Mouse (Mus musculus) adrenal gland, adult 8-10 months (tissue): Measurements from ENCODE around the gene Cc2d2a. TPM values are rescaled to one million over a fixed set of nuclear protein-coding genes. Genes with fewer than 3 reads are reported as not detected.

Experiments
- DNase-seq: peaks from one replicate; pipeline ENCODE4 v3.0.0; 2022
- total RNA-seq, 4 experiments: library from RNA; stranded (reverse); gene quantifications; 2 replicates each; pipeline ENCODE4 v1.2.4; 2022

Gene Cc2d2a
- total RNA-seq: 10 to 100 TPM; 14.3 to 31.6 (median 23.8) TPM

DNA sequence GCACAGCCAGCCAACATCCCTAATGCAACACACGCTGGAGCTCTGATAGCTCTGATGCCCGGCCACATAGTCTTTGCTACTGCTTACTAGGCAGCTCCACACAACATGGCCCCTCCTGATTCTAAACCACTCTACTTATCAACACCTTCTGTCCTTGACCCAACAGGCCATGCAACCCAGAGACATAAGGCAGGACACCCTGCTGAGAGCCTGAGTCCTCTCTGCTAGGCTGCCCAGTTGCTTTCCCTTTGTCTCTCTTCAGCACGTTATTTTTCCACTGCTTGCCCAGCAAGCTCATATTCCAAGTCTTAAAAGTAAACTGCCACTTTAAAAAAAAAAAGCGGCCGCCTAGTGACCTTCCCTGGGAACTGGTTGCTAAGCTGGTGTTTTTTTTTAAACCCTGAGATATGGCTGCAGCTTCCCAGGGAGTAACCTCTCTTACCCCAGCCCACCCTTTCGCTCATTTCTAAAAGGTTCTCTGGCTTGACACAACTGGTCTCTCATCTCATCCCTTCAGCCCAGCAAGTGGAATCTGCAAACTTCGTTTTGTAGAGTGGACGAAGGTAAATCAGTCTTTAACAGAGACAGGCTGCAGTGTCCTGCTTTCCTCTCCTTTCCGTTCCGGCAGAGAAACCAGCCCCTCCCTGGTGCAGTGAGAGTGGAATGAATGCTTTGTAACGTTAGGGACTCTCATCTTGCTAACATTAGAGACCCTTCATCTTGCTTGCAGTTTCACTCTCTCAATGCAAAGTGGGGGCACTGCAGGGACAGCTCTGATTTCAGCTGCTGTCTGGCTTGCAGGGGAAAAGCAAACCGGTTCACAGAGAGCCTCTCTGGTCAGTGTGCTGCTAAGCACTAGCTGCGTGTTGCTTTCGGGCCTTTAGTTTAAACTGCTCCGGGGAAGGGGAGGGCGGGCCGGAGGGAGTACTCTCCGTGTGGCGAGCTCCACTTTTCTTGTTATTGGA, at the start of gene Cc2d2a:
TSS of gene Cc2d2a (plus strand) at position 350 of the 965 bp plus-strand sequence.
- peak; percentile 22 for DNase-seq

GRCm38 (mm10) chr5:43621575-43622299, 40.4 kb upstream of the Cc2d2a start:
- no peak for DNase-seq

- DNase-seq: no peak
These were observed 36.7 kb upstream of the Cc2d2a start for GRCm38 (mm10) chr5:43625407-43625806.

GRCm38 (mm10) chr5:43634071-43634601, 28.0 kb upstream of the Cc2d2a start:
- DNase-seq: no peak

GRCm38 (mm10) chr5:43634602-43635081, 27.5 kb upstream of the Cc2d2a start:
- no peak for DNase-seq

DNA sequence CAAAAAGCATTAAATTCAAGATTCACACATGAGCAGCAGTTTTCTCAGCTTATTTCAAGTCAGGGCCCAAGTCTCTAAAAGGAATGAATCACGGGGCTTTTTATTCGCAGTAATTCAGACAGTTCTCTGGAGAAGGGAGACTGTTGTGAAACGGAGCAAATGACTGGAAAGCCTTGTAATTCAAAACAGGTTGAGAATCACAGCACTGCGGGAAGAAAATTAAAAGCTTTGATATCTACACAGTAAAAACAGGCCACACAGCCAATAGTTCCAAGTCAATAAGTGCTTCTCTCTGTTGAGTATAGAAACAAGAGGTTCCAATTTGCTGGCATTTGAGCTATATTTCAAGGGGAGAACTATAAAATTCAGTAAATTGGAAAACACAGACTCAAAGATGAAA, 17.1 kb upstream of the Cc2d2a start:
- DNase-seq: no peak

GRCm38 (mm10) chr5:43647098-43647774, 14.9 kb upstream of the Cc2d2a start:
- DNase-seq: no peak

DNA sequence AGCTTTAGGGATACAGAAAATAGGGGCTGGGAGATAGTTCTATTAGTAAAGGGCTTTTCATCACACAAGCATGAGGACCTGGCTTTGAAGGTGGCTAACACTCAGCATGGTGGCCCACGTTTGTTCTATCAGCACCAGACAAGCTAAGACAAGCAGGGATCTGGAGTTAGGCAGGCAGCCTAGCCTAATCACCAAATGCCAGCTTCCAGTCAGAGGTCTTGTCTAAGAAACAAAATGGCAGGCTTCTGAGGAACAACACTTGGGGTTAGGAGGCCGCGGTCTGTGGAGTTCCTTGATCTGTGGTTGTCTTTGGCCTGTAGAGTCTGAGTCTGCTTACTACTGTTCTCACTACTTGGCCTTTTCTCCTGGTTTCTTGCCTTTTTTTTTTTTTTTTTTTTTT, 648 bp upstream of the Cc2d2a start:
- DNase-seq: no peak

DNA sequence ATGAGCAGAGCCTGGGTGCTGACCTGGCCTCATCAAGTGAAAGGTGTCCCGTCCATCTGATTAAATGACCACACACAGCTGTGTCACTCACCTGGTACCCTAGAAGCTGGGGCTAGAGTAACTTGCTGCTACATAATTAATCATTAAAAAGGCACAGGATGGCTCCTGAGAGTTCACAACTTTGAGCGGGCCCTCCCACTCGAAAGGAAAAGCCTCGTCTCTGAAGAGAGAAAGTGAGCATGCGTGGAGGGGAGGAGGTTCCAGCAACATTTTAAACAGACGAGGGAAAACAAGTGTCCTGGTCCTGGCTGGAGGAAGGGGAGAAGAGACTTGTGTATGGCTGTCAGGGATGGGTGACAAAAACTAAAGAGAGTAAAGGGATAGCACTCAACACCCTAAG, 1.4 kb downstream of the Cc2d2a start:
- DNase-seq: no peak

DNA sequence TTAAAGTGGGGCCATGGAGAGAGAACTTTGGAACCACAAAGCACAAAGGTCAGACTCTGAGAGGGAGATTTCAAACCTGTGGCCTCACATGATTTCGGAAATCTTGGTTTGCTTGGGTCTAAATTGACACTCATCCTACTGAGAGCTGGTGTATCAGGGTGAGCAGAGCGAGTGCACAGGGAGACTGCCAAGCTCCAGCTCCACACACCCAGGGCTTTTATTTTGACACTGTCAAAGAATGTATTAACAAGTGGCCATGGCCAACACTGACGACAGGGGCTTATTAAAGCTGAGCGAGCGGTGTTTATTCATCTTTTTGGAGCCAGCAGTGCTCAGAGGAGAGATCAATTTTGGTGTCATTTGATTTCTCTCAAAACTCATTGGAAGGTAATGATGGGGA, 3.0 kb downstream of the Cc2d2a start:
- DNase-seq: no peak

DNA sequence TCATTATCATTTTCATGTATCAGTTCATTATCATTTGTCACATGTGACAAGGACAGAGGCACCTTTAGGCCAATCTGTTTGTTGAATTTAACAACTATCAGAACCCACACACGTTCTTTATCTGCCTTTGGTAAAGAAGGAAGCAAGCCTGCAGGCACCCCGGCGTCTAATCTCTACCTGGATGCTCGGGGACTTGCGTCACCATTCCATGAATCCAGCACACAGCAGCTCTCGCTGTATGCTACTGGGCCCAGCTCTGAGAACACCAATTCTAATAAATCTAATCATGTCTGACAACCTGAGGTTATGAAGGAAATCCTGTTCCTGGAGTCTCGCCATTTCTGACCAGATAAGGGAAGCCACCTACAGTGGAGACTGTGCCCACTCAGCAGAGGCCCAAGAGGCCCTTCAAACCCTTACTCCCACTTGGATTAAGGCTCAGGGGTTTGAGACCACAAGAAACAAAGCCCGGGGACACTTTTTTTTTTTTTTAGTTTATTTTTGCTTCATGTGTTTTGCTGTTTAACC, 7.0 kb downstream of the Cc2d2a start:
- peak; percentile 23 for DNase-seq

- DNase-seq: peak; percentile 67
These were observed 10.2 kb downstream of the Cc2d2a start for GRCm38 (mm10) chr5:43672177-43672911.

GRCm38 (mm10) chr5:43673083-43673482, 10.9 kb downstream of the Cc2d2a start:
- no peak for DNase-seq

GRCm38 (mm10) chr5:43685466-43685865, 23.3 kb downstream of the Cc2d2a start:
- no peak for DNase-seq

- DNase-seq: no peak
These were observed 30.3 kb downstream of the Cc2d2a start for GRCm38 (mm10) chr5:43692489-43692888.

DNA sequence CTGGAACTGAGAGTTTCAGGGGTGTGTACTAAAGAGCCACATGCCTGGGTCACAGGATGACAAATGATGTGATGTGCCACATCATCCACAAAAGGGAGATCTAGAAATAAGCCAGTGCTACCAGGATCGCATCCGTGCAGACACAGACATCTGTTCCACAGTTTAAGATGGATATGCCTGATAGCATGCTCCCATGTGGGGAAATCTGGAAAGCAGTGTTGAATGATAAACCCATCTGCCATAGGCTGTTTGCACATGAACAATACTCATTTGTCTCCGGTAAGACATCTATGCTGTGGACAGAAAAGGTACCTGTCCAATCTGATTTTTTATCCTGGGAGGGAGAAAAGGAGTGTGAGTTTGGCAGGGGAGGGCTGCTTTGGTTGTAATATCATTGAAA, 35.0 kb downstream of the Cc2d2a start:
- no peak for DNase-seq

- no peak for DNase-seq
These were observed 37.1 kb downstream of the Cc2d2a start for GRCm38 (mm10) chr5:43699240-43699639.

DNA sequence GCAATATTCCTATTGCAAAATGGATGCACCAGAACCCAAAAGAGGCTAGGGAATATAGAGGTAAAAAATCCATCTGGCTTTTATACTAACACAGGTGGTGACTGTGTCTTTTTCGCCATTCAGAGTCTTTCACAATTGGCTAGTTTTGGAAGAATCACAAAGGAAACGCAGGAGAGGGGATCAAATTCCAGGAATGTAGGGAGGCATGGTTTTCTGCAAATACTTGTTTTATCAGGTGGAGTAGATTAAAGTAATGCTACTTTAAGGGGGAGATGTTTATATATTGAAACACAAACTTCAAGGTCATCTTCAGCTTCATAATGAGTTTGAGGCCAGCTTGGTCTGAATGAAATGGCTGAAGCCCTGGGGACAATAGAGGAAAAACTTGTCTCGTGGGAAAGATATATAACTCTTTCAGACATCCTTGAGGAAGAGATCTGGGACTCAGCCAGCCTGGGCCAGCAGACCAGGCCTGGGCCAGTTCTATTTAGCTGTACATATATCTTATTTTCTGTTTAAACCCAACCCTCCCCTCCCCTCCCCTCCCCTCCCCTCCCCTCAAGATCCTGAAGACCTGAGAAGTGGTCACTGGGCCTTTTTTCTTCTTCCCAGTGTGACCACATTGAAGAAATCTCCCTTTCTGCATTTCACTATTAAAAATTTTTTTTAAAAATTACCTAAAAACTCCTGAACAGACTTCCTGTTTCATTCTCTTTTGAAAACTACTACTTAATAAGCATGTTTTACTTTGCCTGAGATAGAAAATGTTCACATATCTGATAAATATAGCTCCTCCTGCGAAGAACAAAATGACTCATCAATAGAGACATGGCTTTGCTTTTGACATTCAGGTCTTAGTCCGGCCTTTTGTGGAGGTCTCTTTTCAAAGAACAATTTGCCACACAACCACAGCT, 59.6 kb downstream of the Cc2d2a start:
- no peak for DNase-seq

DNA sequence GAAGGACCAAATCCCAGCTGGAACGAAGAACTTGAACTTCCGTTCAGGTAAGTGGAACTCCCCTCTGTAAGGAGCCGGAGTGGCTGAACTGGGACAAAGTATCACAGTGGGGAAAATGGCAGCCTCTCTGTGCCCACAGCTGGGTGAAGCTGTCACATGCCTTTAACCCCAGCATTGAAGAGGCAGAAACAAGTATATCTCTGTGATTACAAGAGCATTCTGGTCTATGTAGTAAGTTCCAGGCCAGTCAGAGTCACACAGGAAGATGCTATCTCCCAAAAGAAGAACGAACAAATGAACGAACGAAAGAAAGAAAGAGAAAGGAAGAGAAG, 60.3 kb downstream of the Cc2d2a start:
- no peak for DNase-seq

DNA sequence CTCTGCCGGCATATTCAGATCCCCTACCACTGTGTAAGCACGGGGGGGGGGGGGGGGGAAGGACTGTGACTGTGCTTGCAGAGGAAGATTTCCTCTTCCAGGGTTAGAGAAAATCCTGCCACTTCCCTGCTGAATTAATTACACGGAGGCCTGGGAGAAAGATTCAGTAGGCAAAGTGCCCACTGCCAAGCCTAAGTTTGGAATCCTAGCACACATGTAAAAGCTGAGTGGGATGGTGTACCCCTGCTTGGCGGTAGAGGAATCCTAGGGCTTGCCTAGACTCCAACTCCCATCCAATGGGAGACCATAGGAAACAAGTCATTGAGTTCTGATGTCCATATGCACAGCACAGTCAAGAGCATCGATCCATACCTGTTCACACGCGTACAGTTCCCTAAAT, 61.7 kb downstream of the Cc2d2a start:
- DNase-seq: no peak
